Mouse (Mus musculus) embryonic facial prominence, embryonic 11.5 days (tissue): ENCODE results near the gene Nt5c1b. TPM values are rescaled to one million over a fixed set of nuclear protein-coding genes. Genes with fewer than 3 reads are reported as not detected.

Experiments
- ATAC-seq: fragments of 200-750 bp; cut with Nextera tagmentation; replicated peaks from 2 replicates; pipeline ENCODE4 v1.8.0; 2017; ENCODE audit warnings: low read depth; ENCODE audit not compliant: insufficient number of reproducible peaks, low FRiP score, low TSS enrichment
- DNase-seq: peaks from one replicate; pipeline ENCODE4 v3.0.0-alpha.2; 2015; ENCODE audit warnings: low spot score
- H3K27ac ChIP-seq: fragments of 300-500 bp; sonication (generic); replicated peaks from 2 replicates; pipeline ENCODE4 v1.5.1; 2014; ENCODE audit warnings: mild to moderate bottlenecking, low read depth, low read length, control low read depth
- H3K27me3 ChIP-seq: fragments of 300-500 bp; sonication (generic); 2 replicates; pipeline ENCODE4 v1.6.1; 2014; ENCODE audit warnings: mild to moderate bottlenecking, low read length, moderate library complexity, mixed read lengths; ENCODE audit not compliant: control insufficient read depth, insufficient read depth
- H3K36me3 ChIP-seq: fragments of 300-500 bp; sonication (generic); replicated peaks from 2 replicates; pipeline ENCODE4 v1.6.1; 2014; ENCODE audit warnings: low read depth, mild to moderate bottlenecking, low read length, moderate library complexity, mixed read lengths; ENCODE audit not compliant: control insufficient read depth, insufficient read depth
- H3K4me1 ChIP-seq: fragments of 300-500 bp; sonication (generic); 2 replicates; pipeline ENCODE4 v1.6.1; 2014; ENCODE audit warnings: low read length, mixed read lengths; ENCODE audit not compliant: control insufficient read depth, insufficient read depth
- H3K4me2 ChIP-seq: fragments of 300-500 bp; sonication (generic); 2 replicates; pipeline ENCODE4 v1.6.1; 2014; ENCODE audit warnings: low read depth, mild to moderate bottlenecking, control low read depth, low read length, moderate library complexity
- H3K4me3 ChIP-seq: fragments of 300-500 bp; sonication (generic); 2 replicates; pipeline ENCODE4 v1.5.1; 2014; ENCODE audit warnings: low read depth, low read length, control low read depth
- H3K9ac ChIP-seq: fragments of 300-500 bp; sonication (generic); replicated peaks from 2 replicates; pipeline ENCODE4 v1.6.1; 2014; ENCODE audit warnings: mild to moderate bottlenecking, control low read depth, low read length
- H3K9me3 ChIP-seq: fragments of 300-500 bp; sonication (generic); replicated peaks from 2 replicates; pipeline ENCODE4 v1.6.1; 2016; ENCODE audit warnings: mild to moderate bottlenecking, low read length, inconsistent platforms, mixed read lengths; ENCODE audit not compliant: control insufficient read depth
- WGBS: fragments of 180-500 bp; shearing (Covaris S2); extraction: QIAGEN DNeasy Blood & Tissue Kit; methylation state at CpG from one replicate; pipeline ENCODE4 v1.1.7; 2014; 5-methylcytosine and 5-hydroxymethylcytosine counted together
- polyA plus RNA-seq: library from polyadenylated mRNA; unstranded; fragments of >200 nt; fragmentation: Nextera tagmentation; extraction: Ambion mirVana; gene quantifications from 2 replicates; pipeline ENCODE4 v1.2.1, GENCODE M21; 2014

The Nt5c1b gene
- polyA plus RNA-seq, 1 experiment from 2014 or later, result not detected

GRCm38 (mm10) chr12:10402421-10403115 is 32.8 kb downstream of the Nt5c1b start:
- no peak for ATAC-seq
- H3K36me3 ChIP-seq, result no peaks in the 10 kb centered on the region
- H3K4me3 ChIP-seq, result no peak overlapping the region
- H3K9me3 ChIP-seq, result no peaks in the 10 kb centered on the region
- no peaks in the 10 kb centered on the region for H3K4me1 ChIP-seq
- DNase-seq, result no peak
- H3K27ac ChIP-seq, result no peak overlapping the region
- H3K27me3 ChIP-seq, result no peaks in the 10 kb centered on the region
- no peak overlapping the region for H3K9ac ChIP-seq
- H3K4me2 ChIP-seq, result no peak overlapping the region
- WGBS, result 86% methylated on average over 9 of the region's 9 CpGs

DNA sequence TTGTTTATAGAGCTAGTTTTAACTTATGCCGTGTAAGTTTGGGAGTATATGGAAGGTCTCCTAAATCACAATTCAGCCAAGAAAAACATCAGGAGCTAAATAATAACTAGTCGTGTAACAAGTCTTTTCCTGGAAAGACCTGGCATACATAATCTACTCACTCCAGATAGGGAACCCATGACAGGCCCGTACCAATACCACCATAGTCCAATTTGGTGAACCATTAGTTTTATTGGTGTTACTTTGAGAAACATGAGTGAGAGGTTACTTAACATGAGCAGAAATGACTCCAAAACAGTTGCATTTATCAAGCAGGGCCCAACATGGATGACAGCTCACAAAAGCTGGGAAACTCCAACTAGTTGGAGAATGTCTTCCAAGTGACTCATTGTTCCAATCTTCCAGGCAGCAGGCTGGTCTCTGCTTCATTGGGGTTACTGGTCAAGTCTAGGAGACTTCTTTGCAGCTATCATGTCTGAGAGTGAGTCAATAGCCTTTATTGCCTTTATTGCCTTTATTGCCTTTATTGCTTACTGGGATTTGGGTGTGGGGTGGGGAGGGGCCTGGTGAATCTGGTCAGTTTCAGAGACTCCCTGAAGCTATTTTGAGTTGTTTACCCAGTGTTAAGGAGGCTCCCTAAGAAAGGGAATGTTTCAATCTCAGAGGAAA is 40.9 kb downstream of the Nt5c1b start:
- no peak for DNase-seq
- ATAC-seq, result no peak
- Histone ChIP-seq H3K4me3 (no peak overlapping the region), H3K27ac (no peak overlapping the region), H3K4me2 (no peak overlapping the region), H3K36me3 (no peaks in the 10 kb centered on the region), H3K4me1 (no peaks in the 10 kb centered on the region), H3K9me3 (no peaks in the 10 kb centered on the region), H3K9ac (no peak overlapping the region), H3K27me3 (no peaks in the 10 kb centered on the region)
- 92% methylated on average over 3 of the region's 3 CpGs for WGBS

DNA sequence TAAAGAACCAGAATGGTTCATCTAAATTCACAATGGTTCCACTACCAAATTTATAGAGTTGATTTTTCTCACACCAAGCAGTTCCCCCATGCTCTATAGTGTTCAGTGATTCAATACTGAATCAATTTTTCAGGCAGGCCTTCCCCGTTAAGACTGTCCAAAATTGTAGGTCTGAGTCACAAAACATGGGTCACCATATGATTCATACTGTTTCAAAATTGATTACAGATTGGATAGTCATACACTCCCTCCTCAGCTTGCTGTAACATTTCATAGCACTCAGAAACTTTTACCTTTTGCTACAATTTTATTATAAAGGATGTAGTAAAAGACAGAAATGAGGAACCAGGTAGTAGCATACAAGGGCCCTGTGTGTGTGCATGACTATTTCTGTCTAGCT is 41.7 kb downstream of the Nt5c1b start:
- Histone ChIP-seq H3K4me1 (no peaks in the 10 kb centered on the region), H3K27me3 (no peaks in the 10 kb centered on the region), H3K9me3 (no peaks in the 10 kb centered on the region), H3K4me2 (no peak overlapping the region), H3K4me3 (no peak overlapping the region), H3K36me3 (no peaks in the 10 kb centered on the region), H3K9ac (no peak overlapping the region), H3K27ac (no peak overlapping the region)
- ATAC-seq (no peak), DNase-seq (no peak)
- WGBS, result 85% methylated on average over 1 of the region's 1 CpGs

- Histone ChIP-seq H3K9ac (no peak overlapping the region), H3K4me2 (no peak overlapping the region), H3K4me1 (no peaks in the 10 kb centered on the region), H3K27ac (no peak overlapping the region), H3K27me3 (no peaks in the 10 kb centered on the region), H3K4me3 (no peak overlapping the region), H3K9me3 (no peaks in the 10 kb centered on the region), H3K36me3 (no peaks in the 10 kb centered on the region)
- 59% methylated on average over 3 of the region's 3 CpGs for WGBS
- no peak for ATAC-seq
- no peak for DNase-seq
Observed at GRCm38 (mm10) chr12:10422347-10422746, 52.6 kb downstream of the Nt5c1b start.

- Histone ChIP-seq H3K4me2 (no peak overlapping the region), H3K36me3 (no peaks in the 10 kb centered on the region), H3K27me3 (no peaks in the 10 kb centered on the region), H3K27ac (no peak overlapping the region), H3K4me3 (no peak overlapping the region), H3K4me1 (no peaks in the 10 kb centered on the region), H3K9ac (no peak overlapping the region), H3K9me3 (no peaks in the 10 kb centered on the region)
- 57% methylated on average over 9 of the region's 9 CpGs for WGBS
- DNase-seq (peak; percentile 31), ATAC-seq (no peak)
Observed at GRCm38 (mm10) chr12:10425982-10426863, 56.5 kb downstream of the Nt5c1b start.

DNA sequence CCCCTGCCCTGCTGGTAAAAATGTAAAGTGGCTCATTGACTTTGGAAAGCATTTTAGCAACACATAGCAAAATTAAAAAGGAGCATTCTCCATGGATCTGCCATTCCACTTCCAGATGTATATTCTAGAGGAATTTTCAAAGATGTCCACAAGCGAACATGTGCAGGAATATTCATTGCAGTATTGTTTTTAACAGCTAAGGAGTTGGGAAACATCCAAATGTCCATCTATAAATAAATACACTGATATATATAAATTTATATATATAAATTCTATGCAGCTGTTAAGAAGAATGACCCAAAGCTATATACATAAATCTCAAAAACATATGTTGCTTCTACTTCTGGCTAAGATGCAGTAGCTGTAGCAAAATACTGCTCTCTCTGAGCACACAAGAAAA is 61.2 kb downstream of the Nt5c1b start:
- Histone ChIP-seq H3K27ac (no peak overlapping the region), H3K9me3 (no peaks in the 10 kb centered on the region), H3K4me3 (no peak overlapping the region), H3K36me3 (no peaks in the 10 kb centered on the region), H3K27me3 (no peaks in the 10 kb centered on the region), H3K4me2 (no peak overlapping the region), H3K4me1 (no peaks in the 10 kb centered on the region), H3K9ac (no peak overlapping the region)
- ATAC-seq (no peak), DNase-seq (no peak)
- 87% methylated on average over 1 of the region's 1 CpGs for WGBS

DNA sequence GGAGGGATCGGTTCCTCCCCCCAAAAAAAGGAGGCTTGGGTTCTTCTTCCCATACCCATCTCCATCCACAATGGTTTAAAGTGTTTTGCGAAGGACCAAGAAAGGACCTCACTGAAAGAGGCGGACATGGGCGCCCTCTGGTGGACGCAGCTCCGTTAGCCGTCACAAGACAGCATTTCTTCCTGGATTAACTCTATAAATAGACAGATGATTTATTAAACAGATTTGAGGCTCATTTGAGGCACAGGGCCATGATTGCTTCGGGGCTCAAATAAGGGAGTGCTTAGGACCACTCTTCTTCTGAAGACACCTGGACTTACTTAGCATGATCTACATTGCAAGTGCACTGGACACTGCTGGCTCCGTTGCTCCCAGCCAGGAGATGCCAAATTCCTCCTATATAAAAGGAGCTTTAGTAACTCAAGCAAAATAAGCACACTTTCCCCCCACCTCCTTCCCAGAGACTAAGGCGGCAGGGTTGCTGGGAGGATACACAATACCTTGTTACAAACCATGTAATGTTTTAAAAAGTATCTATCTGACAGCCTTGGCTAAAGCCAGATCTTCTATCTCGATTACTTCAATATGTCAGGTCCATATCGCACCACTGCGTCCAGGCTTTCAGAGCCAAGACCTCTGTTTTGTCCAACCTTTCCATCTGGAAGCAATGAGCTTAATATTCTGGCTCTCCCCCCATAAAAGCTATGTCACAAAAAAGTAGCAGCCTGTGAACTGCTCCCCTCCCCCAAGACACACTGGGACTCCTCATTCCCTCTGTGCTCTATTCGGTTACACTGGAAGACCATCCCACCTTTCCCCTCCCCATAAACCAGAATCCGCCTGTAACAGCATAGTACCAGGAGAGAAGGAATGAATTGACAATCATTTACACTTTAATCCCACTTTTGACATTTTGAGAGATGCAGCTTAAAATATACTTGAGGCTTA is 68.6 kb downstream of the Nt5c1b start:
- Histone ChIP-seq H3K4me2 (no peak overlapping the region; the same call in 1 of the 2 replicates), H3K4me3 (no peak overlapping the region), H3K36me3 (no peaks in the 10 kb centered on the region), H3K9me3 (no peaks in the 10 kb centered on the region), H3K9ac (no peak overlapping the region), H3K27me3 (no peaks in the 10 kb centered on the region), H3K27ac (0 out of 2 replicates have a peak overlapping the region, but pooled peaks have one; percentile 20), H3K4me1 (no peaks in the 10 kb centered on the region; the same call in 1 of the 2 replicates)
- 15% methylated on average over 15 of the region's 15 CpGs for WGBS
- DNase-seq, result peak; percentile 87
- ATAC-seq, result peak; percentile 77; the same call in 1 of the 2 replicates
